Mouse (Mus musculus): ENCODE data around the gene Btg1. TPM values are rescaled to one million over a fixed set of nuclear protein-coding genes. Genes with fewer than 3 reads are reported as not detected.

Btg1 gene
- polyA plus RNA-seq, 1 experiment from 2014 or later = 63.0 TPM

DNA sequence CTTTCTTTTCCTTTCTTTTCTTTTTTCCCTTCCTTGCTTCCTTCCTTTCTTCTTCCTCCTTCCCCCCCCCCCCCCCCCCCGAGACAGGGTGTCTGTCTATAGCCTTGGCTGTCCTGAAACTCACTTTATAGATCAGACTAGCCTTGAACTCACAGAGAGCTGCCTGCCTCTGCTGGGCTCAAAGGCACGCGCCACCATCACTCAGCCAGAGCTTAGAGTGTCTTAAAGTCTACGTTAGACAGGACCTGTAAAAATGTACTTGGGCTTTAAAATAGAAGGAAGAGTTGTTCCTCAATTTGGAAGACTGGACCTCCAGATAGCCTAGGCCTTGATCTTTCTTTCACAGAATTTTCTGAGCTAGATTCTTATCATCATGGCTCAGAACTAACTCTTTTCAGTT, 8.3 kb downstream of the Btg1 start:
- Histone ChIP-seq H3K4me3 (ENCODE audit: low read depth, low read length) (no peak overlapping the region), H3K4me2 (ENCODE audit: low read depth) (no peak overlapping the region), H3K27ac (ENCODE audit: low read depth, low read length) (no peak overlapping the region), H3K36me3 (ENCODE audit: control insufficient read depth, insufficient read depth, low read length) (peaks cover 3% of the 10 kb centered on the region; the same call in 1 of the 2 replicates), H3K27me3 (ENCODE audit: control insufficient read depth, insufficient read depth, low read length) (no peaks in the 10 kb centered on the region), H3K9ac (ENCODE audit: low read length) (no peak overlapping the region), H3K4me1 (ENCODE audit: control insufficient read depth, insufficient read depth, low read length) (peaks cover 22% of the 10 kb centered on the region; the same call in 1 of the 2 replicates), H3K9me3 (ENCODE audit: control insufficient read depth, low read length) (no peaks in the 10 kb centered on the region)
- ATAC-seq (ENCODE audit: insufficient read depth, low FRiP score, low TSS enrichment) = no peak
- WGBS = 92% methylated on average over 3 of the region's 4 CpGs
- no peak for DNase-seq (ENCODE audit: low spot score)

DNA sequence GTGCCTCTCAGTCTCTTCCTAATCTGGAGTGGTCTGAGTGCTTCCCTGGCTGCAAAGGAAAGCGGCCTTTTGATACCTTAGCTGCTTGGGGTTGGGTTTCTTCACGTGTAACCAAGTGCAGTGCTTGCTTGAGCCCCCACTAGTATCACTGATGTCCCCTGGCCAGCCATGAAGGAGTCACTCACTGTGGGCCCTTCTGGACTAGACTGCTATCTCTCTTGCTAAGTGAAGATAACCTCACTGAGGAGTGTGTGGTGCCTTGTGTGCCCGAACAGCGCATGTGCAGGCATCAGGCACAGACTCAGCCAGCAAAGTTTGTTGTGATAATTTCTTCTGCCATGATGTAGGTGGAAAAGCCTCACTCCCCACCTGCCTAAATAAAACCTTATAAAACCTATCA, 8.9 kb downstream of the Btg1 start:
- no peaks in the 10 kb centered on the region for H3K9me3 ChIP-seq (ENCODE audit: control insufficient read depth, low read length)
- H3K27ac ChIP-seq (ENCODE audit: low read depth, low read length) = no peak overlapping the region
- H3K9ac ChIP-seq (ENCODE audit: low read length) = no peak overlapping the region
- H3K36me3 ChIP-seq (ENCODE audit: control insufficient read depth, insufficient read depth, low read length) = peaks cover 3% of the 10 kb centered on the region; the same call in 1 of the 2 replicates
- H3K4me2 ChIP-seq (ENCODE audit: low read depth) = no peak overlapping the region
- WGBS = 87% methylated on average over 4 of the region's 4 CpGs
- H3K4me1 ChIP-seq (ENCODE audit: control insufficient read depth, insufficient read depth, low read length) = peaks cover 22% of the 10 kb centered on the region; the same call in 1 of the 2 replicates
- no peak for ATAC-seq (ENCODE audit: insufficient read depth, low FRiP score, low TSS enrichment)
- H3K4me3 ChIP-seq (ENCODE audit: low read depth, low read length) = no peak overlapping the region
- no peaks in the 10 kb centered on the region for H3K27me3 ChIP-seq (ENCODE audit: control insufficient read depth, insufficient read depth, low read length)
- no peak for DNase-seq (ENCODE audit: low spot score)

DNA sequence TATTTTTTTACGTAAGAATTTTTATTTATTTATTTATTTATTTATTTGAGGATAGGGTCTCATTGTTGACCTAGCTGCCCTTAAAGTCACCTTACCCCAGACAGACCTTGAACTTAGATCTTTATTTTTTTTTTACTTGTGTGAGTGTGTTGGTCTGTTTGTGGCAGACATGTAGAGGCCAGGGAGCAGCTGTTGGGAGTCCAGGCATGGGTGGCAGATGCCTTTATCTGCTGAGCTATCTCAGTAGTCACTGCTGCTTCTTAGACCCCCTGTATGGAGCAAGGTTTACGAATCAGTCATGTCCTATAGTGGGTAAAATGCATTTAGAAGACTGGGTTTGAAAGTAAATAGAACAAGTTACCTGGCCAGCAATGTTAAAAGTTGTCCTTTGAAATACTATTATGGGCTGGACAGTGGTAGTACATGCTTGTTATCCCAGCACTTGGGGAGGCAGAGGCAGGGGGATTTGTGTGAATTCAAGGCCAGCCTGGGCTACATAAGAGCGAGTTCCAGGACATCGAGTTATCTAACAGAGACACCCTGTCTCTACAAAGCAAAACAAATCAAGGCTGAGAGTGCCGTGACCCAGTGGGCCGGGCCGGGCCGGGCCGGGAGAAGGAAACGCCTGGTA, 9.4 kb downstream of the Btg1 start:
- H3K9me3 ChIP-seq (ENCODE audit: control insufficient read depth, low read length) = no peaks in the 10 kb centered on the region
- H3K9ac ChIP-seq (ENCODE audit: low read length) = no peak overlapping the region
- no peak for ATAC-seq (ENCODE audit: insufficient read depth, low FRiP score, low TSS enrichment)
- H3K27ac ChIP-seq (ENCODE audit: low read depth, low read length) = no peak overlapping the region
- no peak for DNase-seq (ENCODE audit: low spot score)
- H3K36me3 ChIP-seq (ENCODE audit: control insufficient read depth, insufficient read depth, low read length) = peaks cover 3% of the 10 kb centered on the region; the same call in 1 of the 2 replicates
- H3K4me2 ChIP-seq (ENCODE audit: low read depth) = no peak overlapping the region
- no peaks in the 10 kb centered on the region for H3K27me3 ChIP-seq (ENCODE audit: control insufficient read depth, insufficient read depth, low read length)
- WGBS = 90% methylated on average over 10 of the region's 10 CpGs
- peaks cover 22% of the 10 kb centered on the region; the same call in 1 of the 2 replicates for H3K4me1 ChIP-seq (ENCODE audit: control insufficient read depth, insufficient read depth, low read length)
- H3K4me3 ChIP-seq (ENCODE audit: low read depth, low read length) = no peak overlapping the region

- H3K36me3 ChIP-seq (ENCODE audit: control insufficient read depth, insufficient read depth, low read length) = peaks cover 3% of the 10 kb centered on the region; the same call in 1 of the 2 replicates
Observed at GRCm38 (mm10) chr10:96627332-96627731, 10.5 kb downstream of the Btg1 start.

DNA sequence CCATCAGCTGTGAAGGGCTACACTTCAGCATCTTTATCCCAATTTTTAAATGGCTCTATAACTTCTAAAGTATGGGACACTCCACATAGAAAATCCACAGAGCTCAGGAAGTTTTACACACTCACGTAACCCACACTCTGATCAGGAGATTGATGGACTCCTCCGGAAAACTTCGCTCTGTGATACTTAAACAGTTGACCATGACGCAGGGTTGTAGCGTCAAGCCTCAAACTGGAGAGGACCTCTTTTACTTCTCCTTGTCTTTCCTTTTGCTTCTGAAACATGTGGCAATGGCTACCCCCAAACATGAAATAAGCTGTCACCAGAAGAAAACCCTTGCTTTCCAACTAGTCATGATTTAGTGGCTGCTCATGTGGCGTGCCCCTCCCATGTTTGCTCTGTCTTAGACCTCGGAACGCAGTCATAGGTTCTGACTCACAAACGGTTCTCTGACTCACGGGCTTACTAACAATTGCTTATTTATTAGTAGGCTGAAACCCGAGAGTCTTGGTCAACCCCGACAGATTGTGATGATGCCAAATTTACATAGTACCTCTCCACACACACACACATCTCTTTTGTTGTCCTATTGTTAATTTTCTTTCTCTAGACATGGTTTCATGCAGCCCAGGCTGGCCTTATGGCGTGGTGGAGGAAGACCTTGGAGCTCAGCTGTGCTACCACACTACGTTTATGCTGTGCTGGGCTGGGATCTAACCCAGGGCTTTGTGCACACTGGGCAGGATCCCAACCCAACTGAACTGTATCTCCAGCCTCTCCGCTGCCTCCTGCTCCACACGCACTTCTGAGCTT, 11.5 kb downstream of the Btg1 start:
- Histone ChIP-seq H3K36me3 (ENCODE audit: control insufficient read depth, insufficient read depth, low read length) (peaks cover 3% of the 10 kb centered on the region; the same call in 1 of the 2 replicates), H3K9ac (ENCODE audit: low read length) (no peak overlapping the region)
- no peak for DNase-seq (ENCODE audit: low spot score)

More at GRCm38 (mm10) chr10:96627332-96627731, 10.5 kb downstream of the Btg1 start:
- Histone ChIP-seq H3K4me2 (ENCODE audit: low read depth) (no peak overlapping the region), H3K27ac (ENCODE audit: low read depth, low read length) (no peak overlapping the region), H3K9ac (ENCODE audit: low read length) (no peak overlapping the region), H3K27me3 (ENCODE audit: control insufficient read depth, insufficient read depth, low read length) (no peaks in the 10 kb centered on the region), H3K4me1 (ENCODE audit: control insufficient read depth, insufficient read depth, low read length) (peaks cover 13% of the 10 kb centered on the region; the same call in 1 of the 2 replicates), H3K9me3 (ENCODE audit: control insufficient read depth, low read length) (no peaks in the 10 kb centered on the region), H3K4me3 (ENCODE audit: low read depth, low read length) (no peak overlapping the region)
- DNase-seq (ENCODE audit: low spot score) = no peak
- 95% methylated on average over 10 of the region's 10 CpGs for WGBS
- no peak for ATAC-seq (ENCODE audit: insufficient read depth, low FRiP score, low TSS enrichment)

GRCm38 (mm10) chr10:96628913-96629199, 12.1 kb downstream of the Btg1 start:
- Histone ChIP-seq H3K27ac (ENCODE audit: low read depth, low read length) (no peak overlapping the region), H3K4me1 (ENCODE audit: control insufficient read depth, insufficient read depth, low read length) (0 out of 2 replicates have a peak, but pooled peaks cover 6% of the 10 kb centered on the region), H3K9ac (ENCODE audit: low read length) (no peak overlapping the region), H3K9me3 (ENCODE audit: control insufficient read depth, low read length) (no peaks in the 10 kb centered on the region), H3K4me2 (ENCODE audit: low read depth) (no peak overlapping the region), H3K4me3 (ENCODE audit: low read depth, low read length) (no peak overlapping the region), H3K27me3 (ENCODE audit: control insufficient read depth, insufficient read depth, low read length) (no peaks in the 10 kb centered on the region), H3K36me3 (ENCODE audit: control insufficient read depth, insufficient read depth, low read length) (peaks cover 3% of the 10 kb centered on the region; the same call in 1 of the 2 replicates)
- DNase-seq (ENCODE audit: low spot score) (no peak), ATAC-seq (ENCODE audit: insufficient read depth, low FRiP score, low TSS enrichment) (no peak)
- 90% methylated on average over 7 of the region's 7 CpGs for WGBS

More for the DNA sequence above, 11.5 kb downstream of the Btg1 start:
- WGBS = 82% methylated on average over 16 of the region's 16 CpGs
- Histone ChIP-seq H3K4me1 (ENCODE audit: control insufficient read depth, insufficient read depth, low read length) (0 out of 2 replicates have a peak, but pooled peaks cover 6% of the 10 kb centered on the region), H3K27ac (ENCODE audit: low read depth, low read length) (no peak overlapping the region), H3K4me2 (ENCODE audit: low read depth) (no peak overlapping the region), H3K9me3 (ENCODE audit: control insufficient read depth, low read length) (no peaks in the 10 kb centered on the region), H3K27me3 (ENCODE audit: control insufficient read depth, insufficient read depth, low read length) (no peaks in the 10 kb centered on the region), H3K4me3 (ENCODE audit: low read depth, low read length) (no peak overlapping the region)
- no peak for ATAC-seq (ENCODE audit: insufficient read depth, low FRiP score, low TSS enrichment)

GRCm38 (mm10) chr10:96630110-96630509, 13.3 kb downstream of the Btg1 start:
- 78% methylated on average over 5 of the region's 5 CpGs for WGBS
- Histone ChIP-seq H3K4me3 (ENCODE audit: low read depth, low read length) (no peak overlapping the region), H3K4me2 (ENCODE audit: low read depth) (no peak overlapping the region), H3K4me1 (ENCODE audit: control insufficient read depth, insufficient read depth, low read length) (0 out of 2 replicates have a peak, but pooled peaks cover 6% of the 10 kb centered on the region), H3K36me3 (ENCODE audit: control insufficient read depth, insufficient read depth, low read length) (peaks cover 3% of the 10 kb centered on the region; the same call in 1 of the 2 replicates), H3K27me3 (ENCODE audit: control insufficient read depth, insufficient read depth, low read length) (no peaks in the 10 kb centered on the region), H3K27ac (ENCODE audit: low read depth, low read length) (no peak overlapping the region), H3K9me3 (ENCODE audit: control insufficient read depth, low read length) (no peaks in the 10 kb centered on the region), H3K9ac (ENCODE audit: low read length) (no peak overlapping the region)
- no peak for DNase-seq (ENCODE audit: low spot score)
- ATAC-seq (ENCODE audit: insufficient read depth, low FRiP score, low TSS enrichment) = no peak

DNA sequence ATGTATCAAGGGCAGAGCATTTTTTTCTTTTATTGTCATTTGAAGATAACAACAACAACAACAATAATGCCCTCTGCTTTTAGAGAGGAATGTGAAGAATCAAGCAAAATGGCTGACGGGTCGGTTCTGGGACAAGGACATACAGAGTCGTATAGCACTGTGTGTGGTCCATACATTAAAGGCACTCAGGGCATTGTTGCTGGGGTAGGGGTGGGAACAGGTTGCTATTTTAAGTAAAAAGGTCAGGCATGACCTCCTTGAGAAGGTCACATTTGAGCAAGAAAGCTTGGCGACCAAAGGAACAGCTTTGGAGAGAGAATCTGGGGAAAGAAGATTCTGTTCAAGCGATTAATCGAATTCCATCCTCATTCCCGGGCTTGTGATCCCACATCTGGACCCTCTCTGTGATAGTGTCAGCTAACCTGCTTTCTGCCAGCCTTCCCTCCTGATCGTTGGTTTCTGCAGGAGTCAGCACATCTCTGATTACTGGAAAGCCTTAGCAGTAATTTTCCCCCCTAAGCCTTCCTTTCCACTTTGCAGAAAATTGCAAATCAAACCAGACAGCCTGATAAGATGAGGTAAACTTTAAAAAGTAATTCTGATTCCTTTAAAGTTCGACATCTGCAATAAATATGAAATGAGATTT, 14.4 kb downstream of the Btg1 start:
- no peak overlapping the region for H3K27ac ChIP-seq (ENCODE audit: low read depth, low read length)
- H3K4me3 ChIP-seq (ENCODE audit: low read depth, low read length) = no peak overlapping the region
- no peaks in the 10 kb centered on the region for H3K4me1 ChIP-seq (ENCODE audit: control insufficient read depth, insufficient read depth, low read length)
- no peaks in the 10 kb centered on the region for H3K27me3 ChIP-seq (ENCODE audit: control insufficient read depth, insufficient read depth, low read length)
- no peaks in the 10 kb centered on the region for H3K9me3 ChIP-seq (ENCODE audit: control insufficient read depth, low read length)
- ATAC-seq (ENCODE audit: insufficient read depth, low FRiP score, low TSS enrichment) = no peak
- H3K36me3 ChIP-seq (ENCODE audit: control insufficient read depth, insufficient read depth, low read length) = peaks cover 3% of the 10 kb centered on the region; the same call in 1 of the 2 replicates
- no peak overlapping the region for H3K4me2 ChIP-seq (ENCODE audit: low read depth)
- WGBS = 48% methylated on average over 9 of the region's 9 CpGs
- no peak for DNase-seq (ENCODE audit: low spot score)
- H3K9ac ChIP-seq (ENCODE audit: low read length) = no peak overlapping the region
